Mouse (Mus musculus) testis, adult 2 months (tissue): ENCODE measurements at regions not wholly inside any gene's neighbourhood (a gene's known extent, or its start where the extent isn't known, plus 50 kb on each side); places are given as distances from the start of the nearest gene placed in this dataset.

Experiments
- H3K27ac ChIP-seq: fragments of 200-500 bp; 2 replicates; pipeline ENCODE4 v1.5.1; 2012; ENCODE audit warnings: low read depth, low read length; ENCODE audit not compliant: control insufficient read depth, insufficient read depth
- H3K27me3 ChIP-seq: fragments of 200-500 bp; 2 replicates; pipeline ENCODE4 v1.6.1; 2012; ENCODE audit warnings: mild to moderate bottlenecking, low read length, moderate library complexity; ENCODE audit not compliant: control insufficient read depth, insufficient read depth
- H3K36me3 ChIP-seq: fragments of 200-500 bp; 2 replicates; pipeline ENCODE4 v1.6.1; 2012; ENCODE audit warnings: mild to moderate bottlenecking, low read length; ENCODE audit not compliant: control insufficient read depth, insufficient read depth
- H3K4me1 ChIP-seq: fragments of 200-500 bp; 2 replicates; pipeline ENCODE4 v1.6.1; 2012; ENCODE audit warnings: low read length; ENCODE audit not compliant: control insufficient read depth, insufficient read depth
- H3K4me3 ChIP-seq: fragments of 200-500 bp; 2 replicates; pipeline ENCODE4 v1.5.1; 2012; ENCODE audit warnings: low read depth, mild to moderate bottlenecking, low read length, moderate library complexity, mixed read lengths; ENCODE audit not compliant: control insufficient read depth
- CTCF ChIP-seq: fragments of 200-500 bp; IDR thresholded peaks from 2 replicates; pipeline ENCODE4 v1.5.1; 2012; ENCODE audit warnings: low read depth, mild to moderate bottlenecking, inconsistent platforms, low read length, moderate library complexity; ENCODE audit not compliant: control insufficient read depth, insufficient read depth, insufficient replicate concordance
- POLR2A ChIP-seq: fragments of 200-500 bp; IDR thresholded peaks from 2 replicates; pipeline ENCODE4 v1.6.1; 2012; ENCODE audit warnings: low read depth, mild to moderate bottlenecking, inconsistent platforms, low read length, moderate library complexity; ENCODE audit not compliant: control insufficient read depth

DNA sequence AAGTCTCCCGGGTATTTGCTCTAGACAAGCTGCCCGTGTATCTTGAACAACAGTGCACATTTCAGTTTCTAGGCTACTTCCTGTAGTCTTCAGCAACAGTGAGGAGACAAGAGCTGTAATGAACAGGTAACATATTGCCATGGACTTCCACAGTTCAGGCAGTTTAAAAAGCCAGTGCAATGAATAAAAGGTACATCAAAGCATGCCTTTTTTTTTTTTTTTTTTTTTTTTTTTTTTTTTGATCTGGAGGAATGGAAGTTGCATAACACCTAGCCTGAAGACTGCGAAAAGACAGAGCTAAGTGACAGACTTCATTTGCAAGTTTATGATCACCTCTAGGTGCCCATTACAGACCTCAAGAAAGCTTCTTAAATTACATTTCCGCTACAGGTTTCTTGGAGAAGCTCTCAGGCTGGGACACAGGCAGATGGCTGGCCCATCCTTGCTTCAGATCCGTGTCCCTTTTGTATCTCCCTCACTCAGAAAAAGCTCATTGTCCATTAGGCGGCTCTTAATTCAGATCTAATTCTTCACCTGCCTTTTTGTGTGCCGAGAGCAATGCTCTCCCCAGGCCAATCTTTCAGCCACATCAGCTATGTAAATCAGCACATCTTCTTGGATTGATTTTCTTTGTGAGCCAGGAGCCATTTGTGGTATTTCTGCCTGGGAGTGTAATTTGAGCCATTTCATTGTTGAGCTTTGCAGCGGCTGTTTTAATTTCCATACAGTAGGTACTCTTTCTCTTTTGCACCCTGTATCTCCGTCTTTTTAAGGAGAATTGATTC, 78.6 kb upstream of the Cnr1 start:
- Histone ChIP-seq H3K36me3 (no peaks in the 10 kb centered on the region), H3K27ac (no peak overlapping the region), H3K4me1 (no peaks in the 10 kb centered on the region), H3K27me3 (no peaks in the 10 kb centered on the region), H3K4me3 (no peak overlapping the region)
- no peak for TF ChIP-seq CTCF
- TF ChIP-seq POLR2A, result no peak

DNA sequence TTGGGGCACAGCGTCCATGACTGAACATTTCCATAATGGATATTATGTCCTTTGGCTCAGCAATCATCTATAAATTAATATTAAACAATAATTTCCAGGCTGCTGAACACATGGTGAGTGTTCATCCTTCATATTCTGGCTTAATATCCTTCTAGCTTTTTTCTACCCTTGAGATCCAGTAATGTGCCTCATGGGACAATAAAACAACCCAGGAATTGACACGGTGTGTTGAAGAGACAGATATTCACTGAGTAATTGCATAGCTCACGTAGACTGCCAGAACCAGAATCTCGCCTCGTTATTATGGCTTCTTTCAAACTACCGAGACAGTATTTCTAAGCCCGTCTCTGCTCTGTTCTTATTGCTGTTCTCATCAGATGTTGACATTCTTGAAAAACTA, 74.1 kb upstream of the Cnr1 start:
- TF ChIP-seq CTCF, result no peak
- no peak for TF ChIP-seq POLR2A
- no peaks in the 10 kb centered on the region for H3K27me3 ChIP-seq
- no peak overlapping the region for H3K27ac ChIP-seq
- H3K4me3 ChIP-seq, result no peak overlapping the region
- no peaks in the 10 kb centered on the region for H3K4me1 ChIP-seq
- H3K36me3 ChIP-seq, result no peaks in the 10 kb centered on the region

DNA sequence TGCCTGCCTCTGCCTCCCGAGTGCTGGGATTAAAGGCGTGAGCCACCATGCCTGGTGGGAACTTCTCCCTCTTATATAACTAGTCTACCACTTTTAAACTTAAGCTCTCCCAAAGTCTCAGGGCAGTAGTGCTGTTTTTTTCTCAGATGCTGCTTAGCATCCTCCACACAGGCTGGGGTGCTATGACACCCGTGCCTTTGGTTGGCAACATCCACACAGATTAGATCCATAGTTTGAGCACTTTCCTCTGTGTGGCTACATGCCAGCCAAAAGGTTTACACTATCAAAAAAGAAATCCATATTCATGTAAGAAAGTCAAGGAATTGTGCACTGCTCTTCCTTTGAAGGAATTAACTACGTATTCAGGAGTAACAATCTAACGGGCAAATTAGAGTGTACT, 72.1 kb upstream of the Cnr1 start:
- H3K27ac ChIP-seq, result no peak overlapping the region
- H3K27me3 ChIP-seq, result no peaks in the 10 kb centered on the region
- H3K36me3 ChIP-seq, result no peaks in the 10 kb centered on the region
- no peak for TF ChIP-seq POLR2A
- TF ChIP-seq CTCF, result no peak
- H3K4me1 ChIP-seq, result no peaks in the 10 kb centered on the region
- H3K4me3 ChIP-seq, result no peak overlapping the region

DNA sequence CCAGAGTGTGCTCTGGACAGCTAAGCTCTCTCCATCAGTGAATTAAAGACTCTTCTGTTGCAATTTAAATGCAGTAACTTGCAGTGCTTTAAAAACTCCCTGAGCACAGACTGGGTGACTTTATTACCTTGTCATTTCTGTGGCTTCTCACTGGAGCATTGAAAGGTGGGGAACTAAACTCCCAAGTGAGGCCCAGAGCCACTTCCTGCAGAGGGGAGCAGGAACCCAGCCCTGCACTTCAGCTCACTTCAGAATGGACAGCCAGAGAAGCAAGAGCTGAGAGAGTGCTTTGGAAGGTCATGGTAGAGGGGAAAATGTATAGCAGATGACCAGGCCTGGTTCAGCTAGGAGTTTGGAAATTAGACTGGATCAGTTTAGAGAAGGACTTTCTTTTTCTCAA, 69.3 kb upstream of the Cnr1 start:
- TF ChIP-seq POLR2A, result no peak
- TF ChIP-seq CTCF, result no peak
- no peaks in the 10 kb centered on the region for H3K36me3 ChIP-seq
- no peaks in the 10 kb centered on the region for H3K27me3 ChIP-seq

DNA sequence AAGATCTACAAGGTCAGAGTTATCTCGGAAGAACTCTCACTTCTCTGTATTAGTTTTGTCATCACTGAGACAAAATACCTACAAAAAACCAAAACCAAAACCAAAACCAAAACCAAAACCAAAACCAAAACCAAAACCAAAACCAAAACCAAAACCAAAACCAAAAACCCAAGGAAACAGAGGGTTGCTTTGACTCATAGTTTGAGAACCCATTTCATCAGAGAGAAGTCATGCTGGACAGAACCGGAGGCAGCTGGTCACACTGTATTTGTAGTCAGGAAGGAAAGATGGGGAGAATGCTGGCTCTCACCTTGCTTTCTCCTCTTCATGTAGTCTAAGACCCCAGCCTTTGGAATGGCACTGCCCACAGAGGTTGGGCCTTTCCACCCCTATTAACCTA, 57.3 kb upstream of the Cnr1 start:
- Histone ChIP-seq H3K27ac (no peak overlapping the region), H3K27me3 (no peaks in the 10 kb centered on the region), H3K36me3 (no peaks in the 10 kb centered on the region), H3K4me3 (no peak overlapping the region), H3K4me1 (no peaks in the 10 kb centered on the region)
- no peak for TF ChIP-seq CTCF
- TF ChIP-seq POLR2A, result no peak

More for the DNA sequence above, 69.3 kb upstream of the Cnr1 start:
- Histone ChIP-seq H3K27ac (no peak overlapping the region), H3K4me1 (no peaks in the 10 kb centered on the region), H3K4me3 (no peak overlapping the region)

DNA sequence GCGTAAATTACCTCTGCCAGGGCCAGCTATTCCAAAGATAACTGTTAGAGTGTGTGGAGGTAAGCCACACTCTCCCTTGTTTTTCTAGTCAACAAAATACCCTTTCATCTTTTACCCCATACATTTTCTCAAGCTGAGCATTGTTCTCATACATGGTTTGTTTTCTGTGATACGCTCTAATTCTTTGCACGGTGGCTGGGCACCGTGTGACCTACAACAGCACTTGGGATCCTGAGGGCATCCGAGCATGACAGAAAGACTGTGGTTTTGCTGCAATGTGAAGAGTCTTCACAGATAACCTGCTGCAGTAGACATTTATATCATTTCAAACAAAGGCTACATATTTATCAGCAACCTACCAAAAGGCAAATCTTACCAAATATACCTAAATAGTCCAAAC, 55.1 kb upstream of the Cnr1 start:
- no peak overlapping the region for H3K4me3 ChIP-seq
- no peaks in the 10 kb centered on the region for H3K27me3 ChIP-seq
- TF ChIP-seq CTCF (no peak), POLR2A (no peak)
- no peaks in the 10 kb centered on the region for H3K36me3 ChIP-seq
- H3K4me1 ChIP-seq, result no peaks in the 10 kb centered on the region
- H3K27ac ChIP-seq, result no peak overlapping the region
